Mouse (Mus musculus): ENCODE results near the gene Cbarp. TPM values are rescaled to one million over a fixed set of nuclear protein-coding genes. Genes with fewer than 3 reads are reported as not detected.

The Cbarp gene
- total and polyA plus RNA-seq, 2 experiments from 2014 or later = 106 to 270 TPM

DNA sequence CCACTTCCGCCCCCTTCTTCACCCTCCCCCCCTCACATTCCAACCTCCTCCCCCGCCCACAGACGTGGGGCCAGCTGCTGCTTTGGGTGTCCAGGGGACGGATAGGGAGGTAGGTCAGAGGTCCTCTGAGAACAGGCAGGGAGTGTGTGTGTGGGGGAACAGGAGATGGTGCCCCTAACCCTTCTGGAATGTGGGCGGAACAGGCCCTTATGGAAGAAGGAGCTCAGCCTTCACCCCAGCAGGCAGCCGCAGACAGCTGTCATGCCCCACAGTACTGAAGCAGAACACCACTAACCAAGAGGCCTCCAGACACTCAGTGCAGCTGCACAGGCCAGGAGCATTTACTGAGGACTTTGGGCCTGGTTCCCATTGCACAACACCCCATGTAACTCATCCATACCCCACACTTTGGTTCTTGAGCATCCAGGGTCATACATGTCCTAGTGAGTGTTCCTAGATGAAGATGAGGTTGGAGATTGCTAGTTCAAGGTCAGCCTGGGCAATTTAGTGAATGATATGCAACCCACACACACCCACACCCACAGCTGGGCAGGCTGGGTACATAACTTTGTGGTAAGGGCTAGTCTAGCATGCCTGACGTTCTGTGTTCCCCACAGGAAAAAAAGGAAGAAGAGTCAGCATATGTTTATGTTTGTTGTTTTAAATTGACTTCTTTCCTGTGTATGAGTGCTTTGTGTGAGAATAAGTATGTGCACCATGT lies 21.0 kb upstream of the Cbarp start:
- no peak overlapping the region for H3K9ac ChIP-seq (replicated peaks; ENCODE audit: low read length)
- peak overlapping the region; percentile 57 for H3K4me2 ChIP-seq (ENCODE audit: low read depth, low read length)
- H3K36me3 ChIP-seq (ENCODE audit: insufficient read depth, low read length) = peaks cover 3% of the 10 kb centered on the region
- H3K4me1 ChIP-seq (ENCODE audit: insufficient read depth, low read length) = peaks cover 24% of the 10 kb centered on the region
- TF ChIP-seq CTCF (IDR thresholded peaks at IDR 0.05; ENCODE audit: low read depth) = no peak
- 15% methylated on average over 6 of the region's 7 CpGs for WGBS
- no peaks in the 10 kb centered on the region for H3K9me3 ChIP-seq (ENCODE audit: low read length)
- no peaks in the 10 kb centered on the region for H3K27me3 ChIP-seq (ENCODE audit: insufficient read depth, low read length)
- H3K4me3 ChIP-seq (ENCODE audit: low read length) = no peak overlapping the region
- DNase-seq (ENCODE audit: low spot score) (no peak), ATAC-seq (no peak)
- H3K27ac ChIP-seq = peak overlapping the region; percentile 20; the same call in 1 of the 2 replicates

- ATAC-seq (no peak), DNase-seq (ENCODE audit: low spot score) (peak; percentile 61)
- peak overlapping the region; percentile 33 for H3K4me3 ChIP-seq (ENCODE audit: low read length)
- H3K27me3 ChIP-seq (ENCODE audit: insufficient read depth, low read length) = no peaks in the 10 kb centered on the region
- WGBS = 3% methylated on average over 32 of the region's 33 CpGs
- peak overlapping the region; percentile 43 for H3K9ac ChIP-seq (replicated peaks; ENCODE audit: low read length)
- peak overlapping the region; percentile 57 for H3K4me2 ChIP-seq (ENCODE audit: low read depth, low read length)
- H3K36me3 ChIP-seq (ENCODE audit: insufficient read depth, low read length) = peaks cover 13% of the 10 kb centered on the region
- no peaks in the 10 kb centered on the region for H3K9me3 ChIP-seq (ENCODE audit: low read length)
- peak overlapping the region; percentile 96 for H3K27ac ChIP-seq
- no peak for TF ChIP-seq CTCF (IDR thresholded peaks at IDR 0.05; ENCODE audit: low read depth)
- H3K4me1 ChIP-seq (ENCODE audit: insufficient read depth, low read length) = peaks cover 20% of the 10 kb centered on the region
Observed at GRCm38 (mm10) chr10:80160455-80161371, 20.1 kb upstream of the Cbarp start.

GRCm38 (mm10) chr10:80159561-80160454 lies 19.2 kb upstream of the Cbarp start:
- H3K27ac ChIP-seq = peak overlapping the region; percentile 96
- peak overlapping the region; percentile 57 for H3K4me2 ChIP-seq (ENCODE audit: low read depth, low read length)
- WGBS = under 1% methylated on average over 55 of the region's 55 CpGs
- peak overlapping the region; percentile 33 for H3K4me3 ChIP-seq (ENCODE audit: low read length)
- H3K9ac ChIP-seq (replicated peaks; ENCODE audit: low read length) = peak overlapping the region; percentile 22; the same call in 1 of the 2 replicates
- no peaks in the 10 kb centered on the region for H3K9me3 ChIP-seq (ENCODE audit: low read length)
- H3K36me3 ChIP-seq (ENCODE audit: insufficient read depth, low read length) = peaks cover 22% of the 10 kb centered on the region
- TF ChIP-seq CTCF (IDR thresholded peaks at IDR 0.05; ENCODE audit: low read depth) = peak; percentile 6; the same call in 1 of the 2 replicates
- H3K27me3 ChIP-seq (ENCODE audit: insufficient read depth, low read length) = no peaks in the 10 kb centered on the region
- H3K4me1 ChIP-seq (ENCODE audit: insufficient read depth, low read length) = peaks cover 13% of the 10 kb centered on the region
- peak; percentile 100 for DNase-seq (ENCODE audit: low spot score)
- ATAC-seq = peak; percentile 92

DNA sequence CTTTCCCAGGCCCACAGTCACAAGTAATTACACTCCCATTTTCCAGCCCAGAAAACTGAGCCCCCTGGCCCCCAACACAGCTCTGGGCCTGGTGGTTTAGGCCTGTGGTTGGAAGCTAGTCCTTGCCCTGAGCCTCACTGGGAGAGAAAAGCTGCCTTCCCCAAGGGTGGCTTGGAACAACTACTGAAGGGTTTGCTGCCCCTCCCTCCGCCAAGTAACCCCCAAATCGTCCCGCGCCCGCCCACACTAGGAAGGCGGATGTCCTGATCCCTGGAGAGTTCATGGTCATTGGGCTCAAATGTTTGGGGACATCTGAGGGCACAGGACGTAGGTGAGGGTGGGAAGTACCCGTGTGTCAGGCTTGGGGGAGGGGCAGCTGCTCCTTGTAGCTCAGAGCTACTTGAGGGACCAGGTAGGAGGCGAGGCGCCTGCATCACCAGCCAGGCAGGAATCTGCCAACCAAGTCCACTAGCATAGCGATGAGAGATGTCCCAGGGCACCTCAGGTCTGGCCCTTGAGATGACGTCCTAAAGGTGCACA lies 18.5 kb upstream of the Cbarp start:
- ATAC-seq (no peak; the same call in 1 of the 2 replicates), DNase-seq (ENCODE audit: low spot score) (peak; percentile 59)
- Histone ChIP-seq H3K9ac (replicated peaks; ENCODE audit: low read length) (peak overlapping the region; percentile 22; the same call in 1 of the 2 replicates), H3K4me3 (ENCODE audit: low read length) (peak overlapping the region; percentile 33), H3K27me3 (ENCODE audit: insufficient read depth, low read length) (no peaks in the 10 kb centered on the region), H3K36me3 (ENCODE audit: insufficient read depth, low read length) (peaks cover 29% of the 10 kb centered on the region), H3K4me2 (ENCODE audit: low read depth, low read length) (peak overlapping the region; percentile 57), H3K4me1 (ENCODE audit: insufficient read depth, low read length) (peaks cover 13% of the 10 kb centered on the region), H3K27ac (peak overlapping the region; percentile 96), H3K9me3 (ENCODE audit: low read length) (no peaks in the 10 kb centered on the region)
- WGBS = 8% methylated on average over 12 of the region's 12 CpGs
- TF ChIP-seq CTCF (IDR thresholded peaks at IDR 0.05; ENCODE audit: low read depth) = no peak

- Histone ChIP-seq H3K27me3 (ENCODE audit: insufficient read depth, low read length) (no peaks in the 10 kb centered on the region), H3K27ac (peak overlapping the region; percentile 96), H3K36me3 (ENCODE audit: insufficient read depth, low read length) (peaks cover 35% of the 10 kb centered on the region), H3K9me3 (ENCODE audit: low read length) (no peaks in the 10 kb centered on the region), H3K4me2 (ENCODE audit: low read depth, low read length) (no peak overlapping the region), H3K9ac (replicated peaks; ENCODE audit: low read length) (no peak overlapping the region), H3K4me3 (ENCODE audit: low read length) (no peak overlapping the region), H3K4me1 (ENCODE audit: insufficient read depth, low read length) (peaks cover 13% of the 10 kb centered on the region)
- 19% methylated on average over 18 of the region's 18 CpGs for WGBS
- DNase-seq (ENCODE audit: low spot score) (peak; percentile 43), ATAC-seq (no peak)
- TF ChIP-seq CTCF (IDR thresholded peaks at IDR 0.05; ENCODE audit: low read depth) = no peak
Observed at GRCm38 (mm10) chr10:80158307-80158986, 17.8 kb upstream of the Cbarp start.

Data from hindbrain, postnatal 0 days (tissue).